Mouse (Mus musculus): ENCODE measurements at regions not wholly inside any gene's neighbourhood (a gene's known extent, or its start where the extent isn't known, plus 50 kb on each side); places are given as distances from the start of the nearest gene placed in this dataset.

- intact Hi-C loops (cut with DNase I): no loop called here
- Histone ChIP-seq H3K36me3 (ENCODE audit: control insufficient read depth, insufficient read depth, low read length) (no peaks in the 10 kb centered on the region), H3K4me1 (ENCODE audit: control insufficient read depth, insufficient read depth, low read length) (no peaks in the 10 kb centered on the region), H3K27me3 (ENCODE audit: control insufficient read depth, insufficient read depth, low read length) (no peaks in the 10 kb centered on the region), H3K4me3 (no peak overlapping the region), H3K79me2 (replicated peaks; ENCODE audit: control insufficient read depth, insufficient read depth, low read length) (no peaks in the 10 kb centered on the region), H3K27ac (no peak overlapping the region), H3K9ac (ENCODE audit: low read depth, low read length) (no peak overlapping the region)
- DNase-seq: no peak
- TF ChIP-seq EP300 (IDR thresholded peaks at IDR 0.05; ENCODE audit: insufficient read depth, low read depth, low read length) (no peak), CTCF (IDR thresholded peaks at IDR 0.05) (no peak), POLR2A (IDR thresholded peaks at IDR 0.05; ENCODE audit: insufficient read depth, low read depth, low read length) (no peak)
- 59% methylated on average over 18 of the region's 18 CpGs for WGBS
These were observed 435.8 kb upstream of the Adgrl2 start for GRCm38 (mm10) chr3:149426023-149426759.

- 77% methylated on average over 1 of the region's 1 CpGs for WGBS
- DNase-seq: no peak
- Histone ChIP-seq H3K36me3 (ENCODE audit: control insufficient read depth, insufficient read depth, low read length) (no peaks in the 10 kb centered on the region), H3K79me2 (replicated peaks; ENCODE audit: control insufficient read depth, insufficient read depth, low read length) (no peaks in the 10 kb centered on the region), H3K27me3 (ENCODE audit: control insufficient read depth, insufficient read depth, low read length) (no peaks in the 10 kb centered on the region), H3K4me1 (ENCODE audit: control insufficient read depth, insufficient read depth, low read length) (no peaks in the 10 kb centered on the region), H3K9ac (ENCODE audit: low read depth, low read length) (no peak overlapping the region), H3K27ac (no peak overlapping the region), H3K4me3 (no peak overlapping the region)
- TF ChIP-seq EP300 (IDR thresholded peaks at IDR 0.05; ENCODE audit: insufficient read depth, low read depth, low read length) (no peak), POLR2A (IDR thresholded peaks at IDR 0.05; ENCODE audit: insufficient read depth, low read depth, low read length) (no peak), CTCF (IDR thresholded peaks at IDR 0.05) (no peak)
- intact Hi-C loops (cut with DNase I): no loop called here
These were observed 434.0 kb upstream of the Adgrl2 start for GRCm38 (mm10) chr3:149424306-149424705.

- no peak overlapping the region for H3K4me3 ChIP-seq
These were observed 433.1 kb upstream of the Adgrl2 start for GRCm38 (mm10) chr3:149423491-149423890.

GRCm38 (mm10) chr3:149415081-149415480 lies 424.7 kb upstream of the Adgrl2 start:
- 56% methylated on average over 4 of the region's 4 CpGs for WGBS
- intact Hi-C loops (cut with DNase I): no loop called here
- no peaks in the 10 kb centered on the region; the same call in 1 of the 2 replicates for H3K4me1 ChIP-seq (ENCODE audit: control insufficient read depth, insufficient read depth, low read length)
- no peaks in the 10 kb centered on the region; the same call in 1 of the 2 replicates for H3K79me2 ChIP-seq (replicated peaks; ENCODE audit: control insufficient read depth, insufficient read depth, low read length)
- DNase-seq: no peak
- H3K4me3 ChIP-seq: no peak overlapping the region
- TF ChIP-seq POLR2A (IDR thresholded peaks at IDR 0.05; ENCODE audit: insufficient read depth, low read depth, low read length): no peak
- TF ChIP-seq CTCF (IDR thresholded peaks at IDR 0.05): no peak
- no peak for TF ChIP-seq EP300 (IDR thresholded peaks at IDR 0.05; ENCODE audit: insufficient read depth, low read depth, low read length)
- H3K27ac ChIP-seq: no peak overlapping the region
- H3K27me3 ChIP-seq (ENCODE audit: control insufficient read depth, insufficient read depth, low read length): no peaks in the 10 kb centered on the region
- H3K9ac ChIP-seq (ENCODE audit: low read depth, low read length): no peak overlapping the region
- no peaks in the 10 kb centered on the region; the same call in 1 of the 2 replicates for H3K36me3 ChIP-seq (ENCODE audit: control insufficient read depth, insufficient read depth, low read length)

More at GRCm38 (mm10) chr3:149423491-149423890, 433.1 kb upstream of the Adgrl2 start:
- Histone ChIP-seq H3K36me3 (ENCODE audit: control insufficient read depth, insufficient read depth, low read length) (no peaks in the 10 kb centered on the region), H3K79me2 (replicated peaks; ENCODE audit: control insufficient read depth, insufficient read depth, low read length) (no peaks in the 10 kb centered on the region), H3K27me3 (ENCODE audit: control insufficient read depth, insufficient read depth, low read length) (no peaks in the 10 kb centered on the region), H3K9ac (ENCODE audit: low read depth, low read length) (no peak overlapping the region), H3K27ac (no peak overlapping the region), H3K4me1 (ENCODE audit: control insufficient read depth, insufficient read depth, low read length) (no peaks in the 10 kb centered on the region)
- TF ChIP-seq EP300 (IDR thresholded peaks at IDR 0.05; ENCODE audit: insufficient read depth, low read depth, low read length) (no peak), POLR2A (IDR thresholded peaks at IDR 0.05; ENCODE audit: insufficient read depth, low read depth, low read length) (no peak), CTCF (IDR thresholded peaks at IDR 0.05) (no peak)
- WGBS: 70% methylated on average over 9 of the region's 9 CpGs
- DNase-seq: no peak
- intact Hi-C loops (cut with DNase I): no loop called here

GRCm38 (mm10) chr3:149413114-149413513 lies 422.8 kb upstream of the Adgrl2 start:
- Histone ChIP-seq H3K4me3 (no peak overlapping the region), H3K4me1 (ENCODE audit: control insufficient read depth, insufficient read depth, low read length) (no peaks in the 10 kb centered on the region; the same call in 1 of the 2 replicates), H3K9ac (ENCODE audit: low read depth, low read length) (no peak overlapping the region), H3K27ac (no peak overlapping the region), H3K36me3 (ENCODE audit: control insufficient read depth, insufficient read depth, low read length) (no peaks in the 10 kb centered on the region; the same call in 1 of the 2 replicates), H3K27me3 (ENCODE audit: control insufficient read depth, insufficient read depth, low read length) (no peaks in the 10 kb centered on the region), H3K79me2 (replicated peaks; ENCODE audit: control insufficient read depth, insufficient read depth, low read length) (no peaks in the 10 kb centered on the region; the same call in 1 of the 2 replicates)
- DNase-seq: no peak
- WGBS: 54% methylated on average over 4 of the region's 4 CpGs
- intact Hi-C loops (cut with DNase I): no loop called here
- TF ChIP-seq POLR2A (IDR thresholded peaks at IDR 0.05; ENCODE audit: insufficient read depth, low read depth, low read length): no peak
- no peak for TF ChIP-seq CTCF (IDR thresholded peaks at IDR 0.05)
- no peak for TF ChIP-seq EP300 (IDR thresholded peaks at IDR 0.05; ENCODE audit: insufficient read depth, low read depth, low read length)

GRCm38 (mm10) chr3:149410518-149410917 lies 420.2 kb upstream of the Adgrl2 start:
- Histone ChIP-seq H3K27me3 (ENCODE audit: control insufficient read depth, insufficient read depth, low read length) (no peaks in the 10 kb centered on the region), H3K4me1 (ENCODE audit: control insufficient read depth, insufficient read depth, low read length) (no peaks in the 10 kb centered on the region; the same call in 1 of the 2 replicates), H3K27ac (no peak overlapping the region), H3K4me3 (no peak overlapping the region), H3K36me3 (ENCODE audit: control insufficient read depth, insufficient read depth, low read length) (no peaks in the 10 kb centered on the region; the same call in 1 of the 2 replicates), H3K9ac (ENCODE audit: low read depth, low read length) (no peak overlapping the region), H3K79me2 (replicated peaks; ENCODE audit: control insufficient read depth, insufficient read depth, low read length) (no peaks in the 10 kb centered on the region; the same call in 1 of the 2 replicates)
- TF ChIP-seq CTCF (IDR thresholded peaks at IDR 0.05) (no peak), POLR2A (IDR thresholded peaks at IDR 0.05; ENCODE audit: insufficient read depth, low read depth, low read length) (no peak), EP300 (IDR thresholded peaks at IDR 0.05; ENCODE audit: insufficient read depth, low read depth, low read length) (no peak)
- WGBS: 89% methylated on average over 2 of the region's 2 CpGs
- intact Hi-C loops (cut with DNase I): no loop called here
- no peak for DNase-seq
